Mouse (Mus musculus): ENCODE results near the gene B230118H07Rik.

Gene B230118H07Rik

GRCm38 (mm10) chr2:101520503-101520902 is 128.8 kb downstream of the B230118H07Rik start:
- no peak for DNase-seq (ENCODE audit: low spot score)

GRCm38 (mm10) chr2:101519928-101520327 is 129.4 kb downstream of the B230118H07Rik start:
- DNase-seq (ENCODE audit: low spot score): no peak
